Mouse (Mus musculus) testis, adult 2 months (tissue): ENCODE data around the gene Tmem30b.

ENCODE experiments used
- CTCF ChIP-seq: fragments of 200-500 bp; IDR thresholded peaks from 2 replicates; pipeline ENCODE4 v1.5.1; 2012; ENCODE audit warnings: low read depth, mild to moderate bottlenecking, inconsistent platforms, low read length, moderate library complexity; ENCODE audit not compliant: control insufficient read depth, insufficient read depth, insufficient replicate concordance
- POLR2A ChIP-seq: fragments of 200-500 bp; IDR thresholded peaks from 2 replicates; pipeline ENCODE4 v1.6.1; 2012; ENCODE audit warnings: low read depth, mild to moderate bottlenecking, inconsistent platforms, low read length, moderate library complexity; ENCODE audit not compliant: control insufficient read depth

DNA sequence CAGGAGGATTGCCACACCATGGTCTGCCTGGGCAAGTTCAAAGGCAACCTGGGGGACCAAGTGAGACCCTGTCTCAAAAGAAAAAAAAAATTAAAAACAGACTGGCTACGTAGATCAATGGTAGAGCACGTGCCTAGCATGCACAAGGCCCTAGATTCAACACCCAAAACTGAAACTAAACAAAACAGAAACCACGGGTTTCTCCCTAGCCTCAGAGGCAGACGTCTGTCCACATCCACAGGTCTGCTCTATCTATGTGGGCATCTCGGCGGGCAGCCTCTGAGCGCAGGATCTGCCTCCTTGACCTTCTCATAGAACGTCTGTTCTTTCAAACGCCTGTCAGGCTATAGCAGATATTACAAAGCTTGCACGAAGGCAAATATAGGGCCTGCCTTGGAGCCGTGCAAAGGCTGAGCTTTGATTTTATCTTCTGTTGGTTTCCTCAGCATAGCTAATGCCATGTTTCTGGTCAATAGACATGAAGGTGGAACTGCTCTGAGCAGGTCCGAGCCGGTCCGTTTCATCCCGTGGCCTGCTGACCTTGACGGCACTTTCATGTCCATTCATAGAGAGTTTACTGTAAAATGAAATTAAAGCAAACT, 52.2 kb downstream of the Tmem30b start:
- TF ChIP-seq POLR2A, result no peak
- TF ChIP-seq CTCF, result no peak
